Mouse (Mus musculus) stomach, postnatal 0 days (tissue): ENCODE measurements around the gene Psmb6.

Source experiments
- CTCF ChIP-seq: IDR thresholded peaks from 2 replicates; pipeline ENCODE4 v1.5.1; 2016; ENCODE audit warnings: antibody characterized with exemption, low read depth, mild to moderate bottlenecking, moderate library complexity
- EP300 ChIP-seq: optimal IDR thresholded peaks from 2 replicates; pipeline ENCODE3; 2016; ENCODE audit warnings: antibody characterized with exemption

DNA sequence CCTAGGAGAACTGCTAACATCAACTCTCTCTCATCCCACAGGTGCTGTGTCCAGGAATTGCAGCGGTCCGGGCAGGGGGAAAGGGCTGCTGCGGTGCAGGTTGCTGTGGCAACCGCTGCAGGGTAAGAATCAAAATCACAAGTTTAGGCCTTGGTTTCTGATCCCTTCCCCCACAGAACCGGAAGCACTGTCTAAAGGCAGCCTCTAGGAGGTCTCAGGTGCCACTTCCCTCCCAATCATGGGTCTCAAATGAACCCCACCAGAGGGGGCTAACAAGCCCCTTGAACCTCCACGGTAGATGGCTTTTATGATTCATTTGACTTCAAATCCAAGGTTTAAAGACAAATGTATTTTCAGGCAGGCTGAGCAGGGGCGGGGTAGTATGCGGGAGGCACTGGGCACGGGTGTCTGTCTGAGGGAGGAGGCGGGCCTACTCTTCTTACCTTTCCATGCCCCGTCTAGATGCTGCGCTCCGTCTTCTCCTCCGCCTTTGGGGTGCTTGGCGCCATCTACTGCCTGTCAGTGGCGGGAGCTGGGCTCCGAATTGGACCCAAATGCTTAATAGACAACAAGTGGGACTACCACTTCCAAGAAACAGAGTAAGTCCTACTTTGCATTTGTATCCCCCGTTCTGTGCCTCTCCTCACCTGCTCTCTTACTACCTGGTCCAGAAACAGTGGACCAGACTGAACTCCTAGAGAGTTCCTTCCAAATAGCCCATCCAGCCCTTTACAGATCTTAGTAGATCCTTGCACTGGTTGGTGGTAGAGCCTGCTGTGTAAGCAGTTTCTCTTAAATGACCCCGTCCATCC lies 15.2 kb upstream of the Psmb6 start:
- TF ChIP-seq CTCF (peak; percentile 81), EP300 (no peak)
